Mouse (Mus musculus) liver, adult 2 months (tissue): Measurements from ENCODE around the gene Ccdc60.

ENCODE experiments used
- CTCF ChIP-seq: fragments of 200-500 bp; IDR thresholded peaks from 2 replicates; pipeline ENCODE4 v1.5.1; 2011; ENCODE audit warnings: low read depth, low read length, control low read depth
- POLR2A ChIP-seq: fragments of 200-500 bp; IDR thresholded peaks from 2 replicates; pipeline ENCODE4 v1.6.1; 2011; ENCODE audit warnings: low read length, control low read depth; ENCODE audit not compliant: insufficient read depth; ENCODE audit errors: extremely low read depth

- TF ChIP-seq POLR2A = no peak
- TF ChIP-seq CTCF = peak; percentile 90
Observed at GRCm38 (mm10) chr5:116116567-116116966, 172.2 kb downstream of the Ccdc60 start.
